Mouse (Mus musculus): Measurements from ENCODE around the gene Gm42417. TPM values are rescaled to one million over a fixed set of nuclear protein-coding genes. Genes with fewer than 3 reads are reported as not detected.

Gm42417 gene
- polyA plus RNA-seq, 1 experiment from 2014 or later: not detected

GRCm38 (mm10) chr1:36485080-36485479 is 54.1 kb downstream of the Gm42417 start:
- Histone ChIP-seq H3K4me2 (ENCODE audit: low read depth, low read length) (no peak overlapping the region), H3K4me3 (replicated peaks; ENCODE audit: low read length) (no peak overlapping the region), H3K9ac (ENCODE audit: low read length) (no peak overlapping the region), H3K27me3 (ENCODE audit: control insufficient read depth, insufficient read depth, low read length) (no peaks in the 10 kb centered on the region), H3K4me1 (ENCODE audit: control insufficient read depth, insufficient read depth, low read length) (peaks cover 6% of the 10 kb centered on the region; the same call in 1 of the 2 replicates), H3K9me3 (replicated peaks; ENCODE audit: control insufficient read depth, low read length) (no peaks in the 10 kb centered on the region), H3K27ac (ENCODE audit: low read length) (no peak overlapping the region), H3K36me3 (ENCODE audit: control insufficient read depth, insufficient read depth, low read length) (no peaks in the 10 kb centered on the region)
- WGBS: 40% methylated on average over 7 of the region's 7 CpGs
- no peak for ATAC-seq (ENCODE audit: insufficient read depth, low FRiP score)

GRCm38 (mm10) chr1:36483825-36484224 is 55.4 kb downstream of the Gm42417 start:
- Histone ChIP-seq H3K36me3 (ENCODE audit: control insufficient read depth, insufficient read depth, low read length) (no peaks in the 10 kb centered on the region), H3K9me3 (replicated peaks; ENCODE audit: control insufficient read depth, low read length) (no peaks in the 10 kb centered on the region), H3K4me3 (replicated peaks; ENCODE audit: low read length) (no peak overlapping the region), H3K4me2 (ENCODE audit: low read depth, low read length) (no peak overlapping the region), H3K4me1 (ENCODE audit: control insufficient read depth, insufficient read depth, low read length) (peaks cover 6% of the 10 kb centered on the region; the same call in 1 of the 2 replicates), H3K27me3 (ENCODE audit: control insufficient read depth, insufficient read depth, low read length) (no peaks in the 10 kb centered on the region), H3K9ac (ENCODE audit: low read length) (no peak overlapping the region), H3K27ac (ENCODE audit: low read length) (no peak overlapping the region)
- ATAC-seq (ENCODE audit: insufficient read depth, low FRiP score): peak; percentile 66
- WGBS: 63% methylated on average over 4 of the region's 4 CpGs

Small RNA genes within 50 kb of the gene (microRNA-seq; reads per million reads assigned to microRNA genes)
- not detected for gene Gm47280

Other genes with a start within 250 kb of the Gm42417 start
- gene Arid5a, start 231.7 kb downstream of the Gm42417 start, polyA plus RNA-seq (2015; fragmentation: Nextera tagmentation; extraction: Ambion mirVana): 4.8 and 4.9 TPM in 2 replicates
- gene Kansl3, start 170.2 kb downstream of the Gm42417 start, polyA plus RNA-seq (2015; fragmentation: Nextera tagmentation; extraction: Ambion mirVana): 40.6 and 41.1 TPM in 2 replicates
- gene Fer1l5, start 167.1 kb downstream of the Gm42417 start, polyA plus RNA-seq (2015; fragmentation: Nextera tagmentation; extraction: Ambion mirVana): 0.74 and 0.96 TPM in 2 replicates
- 37.8 and 39.2 TPM in 2 replicates for gene Lman2l, start 94.2 kb downstream of the Gm42417 start, polyA plus RNA-seq (2015; fragmentation: Nextera tagmentation; extraction: Ambion mirVana)
- gene Cnnm4, start 67.8 kb downstream of the Gm42417 start, polyA plus RNA-seq (2015; fragmentation: Nextera tagmentation; extraction: Ambion mirVana): 16.7 and 18.5 TPM in 2 replicates
- gene Cnnm3, start 27.6 kb downstream of the Gm42417 start, polyA plus RNA-seq (2015; fragmentation: Nextera tagmentation; extraction: Ambion mirVana): 2.5 and 3.0 TPM in 2 replicates
- gene Ankrd23, start 2.5 kb downstream of the Gm42417 start, polyA plus RNA-seq (2015; fragmentation: Nextera tagmentation; extraction: Ambion mirVana): 18.0 and 21.7 TPM in 2 replicates
- gene Ankrd39, start 8.0 kb upstream of the Gm42417 start, polyA plus RNA-seq (2015; fragmentation: Nextera tagmentation; extraction: Ambion mirVana): 26.7 and 30.5 TPM in 2 replicates
- gene Sema4c, start 18.9 kb upstream of the Gm42417 start, polyA plus RNA-seq (2015; fragmentation: Nextera tagmentation; extraction: Ambion mirVana): 10.0 and 10.6 TPM in 2 replicates
- gene Fam178b, start 143.8 kb upstream of the Gm42417 start, polyA plus RNA-seq (2015; fragmentation: Nextera tagmentation; extraction: Ambion mirVana): 0.50 and 0.94 TPM in 2 replicates
- 591 and 640 TPM in 2 replicates for gene Cox5b, start 152.0 kb upstream of the Gm42417 start, polyA plus RNA-seq (2015; fragmentation: Nextera tagmentation; extraction: Ambion mirVana)
- gene 4933424G06Rik, start 170.7 kb upstream of the Gm42417 start, polyA plus RNA-seq (2015; fragmentation: Nextera tagmentation; extraction: Ambion mirVana): 0.13 TPM in 1 of 2 replicates, not detected in the other
- gene Actr1b, start 175.0 kb upstream of the Gm42417 start, polyA plus RNA-seq (2015; fragmentation: Nextera tagmentation; extraction: Ambion mirVana): 95.3 and 103 TPM in 2 replicates
- gene Zap70, start 222.4 kb upstream of the Gm42417 start, polyA plus RNA-seq (2015; fragmentation: Nextera tagmentation; extraction: Ambion mirVana): 0.49 and 0.56 TPM in 2 replicates